Mouse (Mus musculus): ENCODE measurements around the gene Knstrn.

- TF ChIP-seq POLR2A (IDR thresholded peaks at IDR 0.05; ENCODE audit: insufficient read depth, low read depth, low read length) (no peak), CTCF (IDR thresholded peaks at IDR 0.05) (no peak)
Observed at GRCm38 (mm10) chr2:118791591-118792258, 22.1 kb upstream of the Knstrn start.
